Mouse (Mus musculus): ENCODE data around the gene Depdc1b.

DNA sequence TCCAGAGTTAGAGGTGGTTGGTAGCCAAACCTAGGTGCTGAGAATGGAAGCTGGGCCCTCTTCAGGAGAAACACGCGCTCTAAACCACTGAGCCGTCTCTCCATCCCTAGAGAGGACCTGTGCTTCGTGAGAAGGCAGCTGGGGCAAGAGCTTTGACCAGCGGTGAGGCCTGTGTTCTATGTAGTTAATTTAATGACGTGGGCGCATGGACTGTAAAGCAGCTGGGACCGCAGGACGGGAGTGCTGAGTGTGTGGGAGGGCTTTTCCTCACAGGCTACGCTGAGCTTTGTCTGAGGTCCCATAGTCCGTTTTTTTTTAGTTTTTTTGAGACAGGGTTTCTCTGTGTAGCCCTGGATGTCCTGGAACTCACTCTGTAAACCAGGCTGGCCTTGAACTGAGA lies 20.1 kb downstream of the Depdc1b start:
- TF ChIP-seq CTCF (IDR thresholded peaks at IDR 0.05; ENCODE audit: extremely low read depth, insufficient read depth, insufficient read length, insufficient replicate concordance) (no peak), POLR2A (IDR thresholded peaks at IDR 0.05; ENCODE audit: low read depth, low read length) (no peak)

Data from spleen, adult 2 months (tissue).